Mouse (Mus musculus) hindbrain, postnatal 0 days (tissue): ENCODE results near the gene Zmym3. TPM values are rescaled to one million over a fixed set of nuclear protein-coding genes. Genes with fewer than 3 reads are reported as not detected.
"Not testable (repeated sequence)": the region's sequence is repeated elsewhere in the genome, so short reads cannot be mapped to it uniquely, and the experiment has no call there.

Experiments used
- ATAC-seq: fragments of 200-750 bp; cut with Nextera tagmentation; 2 replicates; pipeline ENCODE4 v1.8.0; 2017; ENCODE audit warnings: mild to moderate bottlenecking, moderate TSS enrichment, moderate library complexity
- DNase-seq: peaks from one replicate; pipeline ENCODE4 v3.0.0-alpha.2; 2015; ENCODE audit warnings: low spot score
- H3K27ac ChIP-seq: fragments of 300-500 bp; sonication (generic); 2 replicates; pipeline ENCODE4 v1.5.1; 2014; ENCODE audit warnings: mild to moderate bottlenecking
- H3K27me3 ChIP-seq: fragments of 300-500 bp; sonication (generic); 2 replicates; pipeline ENCODE4 v1.6.1; 2014; ENCODE audit warnings: low read length, mixed read lengths; ENCODE audit not compliant: insufficient read depth
- H3K36me3 ChIP-seq: fragments of 300-500 bp; sonication (generic); 2 replicates; pipeline ENCODE4 v1.6.1; 2014; ENCODE audit warnings: low read length, mixed read lengths; ENCODE audit not compliant: insufficient read depth
- H3K4me1 ChIP-seq: fragments of 300-500 bp; sonication (generic); 2 replicates; pipeline ENCODE4 v1.6.1; 2014; ENCODE audit warnings: antibody characterized with exemption, low read length, mixed read lengths; ENCODE audit not compliant: insufficient read depth
- H3K4me2 ChIP-seq: fragments of 300-500 bp; sonication (generic); 2 replicates; pipeline ENCODE4 v1.6.1; 2014; ENCODE audit warnings: low read depth, mild to moderate bottlenecking, low read length, moderate library complexity, mixed read lengths
- H3K4me3 ChIP-seq: fragments of 300-500 bp; sonication (generic); 2 replicates; pipeline ENCODE4 v1.5.1; 2014; ENCODE audit warnings: low read length
- H3K9ac ChIP-seq: fragments of 300-500 bp; sonication (generic); replicated peaks from 2 replicates; pipeline ENCODE4 v1.6.1; 2014; ENCODE audit warnings: mild to moderate bottlenecking, low read length, moderate library complexity, mixed read lengths
- H3K9me3 ChIP-seq: fragments of 300-500 bp; sonication (generic); 2 replicates; pipeline ENCODE4 v1.6.1; 2016; ENCODE audit warnings: low read length, mixed read lengths
- CTCF ChIP-seq: IDR thresholded peaks from 2 replicates; pipeline ENCODE4 v1.5.1; 2016; ENCODE audit warnings: antibody characterized with exemption, control low read depth, low read depth
- WGBS: fragments of 180-500 bp; shearing (Covaris S2); extraction: QIAGEN DNeasy Blood & Tissue Kit; methylation state at CpG from one replicate; pipeline ENCODE4 v1.1.7; 2014; 5-methylcytosine and 5-hydroxymethylcytosine counted together
- polyA plus RNA-seq: library from polyadenylated mRNA; unstranded; fragments of >200 nt; fragmentation: Nextera tagmentation; extraction: Ambion mirVana; gene quantifications from 2 replicates; pipeline ENCODE4 v1.2.1, GENCODE M21; 2015
- total RNA-seq: library from RNA; depleted of rRNA; stranded (reverse); fragments of >200 nt; gene quantifications from 2 replicates; pipeline ENCODE4 v1.2.3, GENCODE M21; 2014; rRNA removed

Zmym3 gene
- total and polyA plus RNA-seq, 2 experiments from 2014 or later: 91.9 to 208 TPM

DNA sequence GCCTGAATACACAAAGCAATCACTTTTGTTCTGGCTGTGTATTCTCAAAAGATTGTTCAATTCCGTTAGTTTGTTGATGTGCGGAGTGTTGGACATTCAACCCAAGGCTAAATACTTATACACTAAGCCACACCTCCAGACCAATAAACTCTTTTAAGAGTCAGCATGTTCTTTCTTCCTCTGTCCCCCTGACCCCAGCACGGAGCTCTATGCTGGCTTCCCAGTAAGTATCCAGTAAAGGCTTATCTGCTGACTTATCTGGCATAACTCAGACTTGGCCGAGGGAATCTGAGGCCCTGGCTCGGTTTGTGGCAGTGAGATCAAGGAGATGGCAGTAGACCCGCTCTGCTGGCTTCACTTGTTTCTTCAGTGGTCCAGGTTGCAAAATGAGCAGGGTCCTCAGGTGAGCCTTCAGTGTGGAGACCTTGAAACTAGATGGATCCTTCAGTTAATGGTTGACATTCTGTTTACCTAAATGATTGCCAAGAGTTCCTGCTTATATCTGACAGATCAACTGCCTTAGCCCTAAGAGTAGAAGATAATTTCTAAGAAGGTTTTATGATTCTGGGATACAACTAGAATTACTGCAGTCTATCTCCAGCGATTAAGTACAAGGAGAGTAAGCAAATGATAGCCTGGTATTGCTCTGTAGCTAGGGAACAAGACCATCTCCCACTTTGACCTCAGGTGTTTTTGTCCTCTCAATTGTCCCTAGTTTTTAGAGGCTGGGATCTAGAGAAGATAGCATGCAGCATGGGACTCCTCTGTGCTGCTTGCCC is 44.3 kb downstream of the Zmym3 start, which contains the start of gene Gjb1:
Gene Gjb1 (plus strand): TSS at position 189 of the 779 bp plus-strand sequence.
- H3K4me2 ChIP-seq: no peak within 1 kb of the TSS
- no peaks in the 10 kb centered on the region for H3K27me3 ChIP-seq
- no peaks in the 10 kb centered on the region for H3K36me3 ChIP-seq
- no peak within 1 kb of the TSS for H3K27ac ChIP-seq
- no peak for TF ChIP-seq CTCF
- WGBS: 80% methylated on average over 7 of the region's 7 CpGs
- DNase-seq (no peak), ATAC-seq (no peak)
- no peaks in the 10 kb centered on the region for H3K9me3 ChIP-seq
- no peaks in the 10 kb centered on the region for H3K4me1 ChIP-seq
- H3K9ac ChIP-seq: no peak within 1 kb of the TSS
- no peak within 1 kb of the TSS for H3K4me3 ChIP-seq

DNA sequence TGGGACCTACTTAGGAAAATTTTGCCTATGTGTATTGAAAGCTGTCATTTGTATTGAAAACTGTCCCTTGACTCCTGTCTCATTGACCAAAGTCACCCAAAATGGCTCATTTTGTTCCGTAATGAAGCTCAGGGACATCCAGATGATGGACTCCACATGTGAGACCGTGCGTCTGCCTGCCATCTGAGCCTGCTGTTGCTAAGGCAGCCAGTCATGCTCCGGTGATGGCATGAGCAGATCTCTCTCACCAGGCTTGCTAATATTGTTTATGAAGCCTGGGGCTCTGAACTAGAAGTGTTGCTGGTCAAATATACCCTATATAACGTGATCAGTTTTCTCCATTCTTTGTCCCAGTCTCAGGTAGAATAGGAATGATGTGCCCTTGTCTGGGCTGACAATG is 47.7 kb downstream of the Zmym3 start:
- DNase-seq (no peak), ATAC-seq (no peak)
- no peak overlapping the region for H3K9ac ChIP-seq
- TF ChIP-seq CTCF: no peak
- no peaks in the 10 kb centered on the region for H3K9me3 ChIP-seq
- no peak overlapping the region for H3K4me3 ChIP-seq
- WGBS: 63% methylated on average over 5 of the region's 5 CpGs
- H3K27me3 ChIP-seq: no peaks in the 10 kb centered on the region
- H3K4me2 ChIP-seq: no peak overlapping the region
- no peak overlapping the region for H3K27ac ChIP-seq
- no peaks in the 10 kb centered on the region for H3K4me1 ChIP-seq
- H3K36me3 ChIP-seq: no peaks in the 10 kb centered on the region

DNA sequence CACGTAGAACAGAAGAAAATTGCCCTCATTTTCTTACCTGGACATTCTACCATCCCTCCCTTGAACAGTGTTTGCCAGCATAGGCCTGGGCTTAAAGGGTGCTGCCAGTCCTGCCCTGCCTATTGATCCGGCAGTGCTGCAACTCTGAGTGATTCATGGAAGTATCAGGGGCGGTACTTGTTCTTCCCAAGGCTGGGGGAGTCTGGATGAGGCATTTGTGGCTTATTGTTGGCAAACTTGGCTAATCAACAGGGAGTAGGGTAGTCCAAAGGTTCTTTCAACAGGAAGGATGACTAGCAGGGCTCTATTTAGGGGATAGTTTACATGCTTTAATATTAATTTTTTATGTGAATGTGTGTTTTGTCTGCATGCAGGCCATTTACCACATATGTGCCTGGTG is 50.1 kb downstream of the Zmym3 start:
- no peak for TF ChIP-seq CTCF
- ATAC-seq (no peak), DNase-seq (no peak)
- H3K4me2 ChIP-seq: no peak overlapping the region
- H3K36me3 ChIP-seq: no peaks in the 10 kb centered on the region
- no peak overlapping the region for H3K9ac ChIP-seq
- no peaks in the 10 kb centered on the region for H3K9me3 ChIP-seq
- no peak overlapping the region for H3K4me3 ChIP-seq
- no peaks in the 10 kb centered on the region for H3K4me1 ChIP-seq
- H3K27me3 ChIP-seq: no peaks in the 10 kb centered on the region
- 72% methylated on average over 3 of the region's 3 CpGs for WGBS
- no peak overlapping the region for H3K27ac ChIP-seq

DNA sequence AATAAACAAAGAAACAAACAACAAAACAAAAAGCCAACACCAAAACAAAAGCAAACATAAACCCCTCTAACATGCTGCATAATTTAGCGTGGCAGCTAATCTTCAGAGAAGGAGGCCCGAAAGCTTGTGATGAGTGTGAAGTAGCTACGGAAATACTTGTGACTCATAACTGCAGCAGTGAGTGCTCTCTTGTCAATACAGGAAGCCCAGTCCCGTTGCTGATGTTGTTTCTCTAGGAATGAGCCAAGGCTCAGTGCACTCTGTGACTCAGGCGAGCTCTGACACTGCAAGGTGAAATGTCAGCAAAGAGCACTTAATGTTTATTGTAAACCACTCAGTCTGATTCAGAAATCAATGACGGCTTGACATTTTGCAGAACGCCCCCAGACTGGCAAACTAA is 51.6 kb downstream of the Zmym3 start:
- no peaks in the 10 kb centered on the region for H3K4me1 ChIP-seq
- 64% methylated on average over 7 of the region's 7 CpGs for WGBS
- no peak overlapping the region for H3K9ac ChIP-seq
- no peak overlapping the region for H3K27ac ChIP-seq
- H3K27me3 ChIP-seq: no peaks in the 10 kb centered on the region
- no peak overlapping the region for H3K4me3 ChIP-seq
- H3K36me3 ChIP-seq: no peaks in the 10 kb centered on the region
- TF ChIP-seq CTCF: no peak
- H3K4me2 ChIP-seq: no peak overlapping the region
- no peaks in the 10 kb centered on the region for H3K9me3 ChIP-seq
- DNase-seq (no peak), ATAC-seq (no peak)

DNA sequence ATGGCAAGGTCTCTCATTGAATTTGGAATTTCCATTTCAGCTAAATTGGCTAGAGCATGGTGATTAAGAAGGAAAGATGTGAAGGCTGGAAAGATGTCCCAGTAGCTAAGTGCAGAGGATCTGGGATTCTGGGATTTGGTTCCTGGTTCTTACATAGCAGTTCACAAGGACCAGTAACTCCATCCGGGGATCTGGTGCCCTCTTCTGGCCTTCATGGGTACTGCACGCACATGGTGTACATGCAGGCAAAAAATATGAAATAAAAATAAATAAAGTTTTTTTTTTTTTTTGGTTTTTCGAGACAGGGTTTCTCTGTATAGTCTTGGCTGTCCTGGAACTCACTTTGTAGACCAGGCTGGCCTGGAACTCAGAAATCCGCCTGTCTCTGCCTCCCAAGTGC is 61.7 kb downstream of the Zmym3 start:
- H3K4me1 ChIP-seq, H3K4me2 ChIP-seq, ATAC-seq, H3K36me3 ChIP-seq, H3K9ac ChIP-seq, H3K9me3 ChIP-seq, H3K27ac ChIP-seq, H3K4me3 ChIP-seq, H3K27me3 ChIP-seq, DNase-seq: not testable (repeated sequence)
- TF ChIP-seq CTCF: peak; percentile 26; the same call in 1 of the 2 replicates
- WGBS: 61% methylated on average over 4 of the region's 4 CpGs

Other genes starting within 250 kb of the Zmym3 start
- 38.0 and 42.6 TPM in 2 replicates for gene Snx12, start 198.3 kb downstream of the Zmym3 start, total RNA-seq
- gene Snx12, start 198.3 kb downstream of the Zmym3 start, polyA plus RNA-seq: 32.0 and 37.3 TPM in 2 replicates
- 16.9 and 21.4 TPM in 2 replicates for gene Foxo4, start 166.3 kb downstream of the Zmym3 start, total RNA-seq
- gene Foxo4, start 166.3 kb downstream of the Zmym3 start, polyA plus RNA-seq: 0.63 and 0.93 TPM in 2 replicates
- not detected in 2 replicates for gene Gm614, start 156.9 kb downstream of the Zmym3 start, total RNA-seq
- not detected in 2 replicates for gene Gm614, start 156.9 kb downstream of the Zmym3 start, polyA plus RNA-seq
- 1.7 and 2.7 TPM in 2 replicates for gene Il2rg, start 152.6 kb downstream of the Zmym3 start, total RNA-seq
- gene Il2rg, start 152.6 kb downstream of the Zmym3 start, polyA plus RNA-seq: 5.1 and 5.8 TPM in 2 replicates
- gene Gm20489, start 151.8 kb downstream of the Zmym3 start, total RNA-seq: not detected in 2 replicates
- not detected in 2 replicates for gene Gm20489, start 151.8 kb downstream of the Zmym3 start, polyA plus RNA-seq
- 50.0 and 64.9 TPM in 2 replicates for gene Med12, start 146.8 kb downstream of the Zmym3 start, total RNA-seq
- gene Med12, start 146.8 kb downstream of the Zmym3 start, polyA plus RNA-seq: 19.0 TPM in 2 replicates
- 152 and 171 TPM in 2 replicates for gene Nlgn3, start 121.7 kb downstream of the Zmym3 start, total RNA-seq
- 59.7 and 70.1 TPM in 2 replicates for gene Nlgn3, start 121.7 kb downstream of the Zmym3 start, polyA plus RNA-seq
- gene Gjb1, start 44.5 kb downstream of the Zmym3 start, total RNA-seq: 0.68 and 4.0 TPM in 2 replicates
- gene Gjb1, start 44.5 kb downstream of the Zmym3 start, polyA plus RNA-seq: 2.0 and 2.5 TPM in 2 replicates
- gene Nono, start 8.5 kb upstream of the Zmym3 start, total RNA-seq: 201 and 220 TPM in 2 replicates
- gene Nono, start 8.5 kb upstream of the Zmym3 start, polyA plus RNA-seq: 187 and 189 TPM in 2 replicates
- 1.6 and 4.9 TPM in 2 replicates for gene Itgb1bp2, start 28.2 kb upstream of the Zmym3 start, total RNA-seq
- 0.58 and 1.1 TPM in 2 replicates for gene Itgb1bp2, start 28.2 kb upstream of the Zmym3 start, polyA plus RNA-seq
- 20.0 and 20.7 TPM in 2 replicates for gene Taf1, start 111.9 kb upstream of the Zmym3 start, total RNA-seq
- gene Taf1, start 111.9 kb upstream of the Zmym3 start, polyA plus RNA-seq: 12.5 and 13.4 TPM in 2 replicates
- gene Ogt, start 219.2 kb upstream of the Zmym3 start, total RNA-seq: 118 and 130 TPM in 2 replicates
- gene Ogt, start 219.2 kb upstream of the Zmym3 start, polyA plus RNA-seq: 88.6 and 99.7 TPM in 2 replicates